Mouse (Mus musculus) heart, adult 8-10 months (tissue): ENCODE measurements around the gene Ube2j2. TPM values are rescaled to one million over a fixed set of nuclear protein-coding genes. Genes with fewer than 3 reads are reported as not detected.
A peak's percentile ranks its signal among the peaks of the same experiment; 100 is the strongest.

Experiments
- DNase-seq: peaks from one replicate; pipeline ENCODE4 v3.0.0; 2022; ENCODE audit warnings: low spot score
- microRNA-seq: library from miRNA; unstranded; fragments of <30 nt; microRNA quantifications from one replicate; pipeline ENCODE4 v1.2.0, GENCODE M21; 2022
- total RNA-seq, 4 experiments: library from RNA; stranded (reverse); gene quantifications; 2 replicates each; pipeline ENCODE4 v1.2.4; 2022

Gene Ube2j2
- total RNA-seq, 4 experiments from 2014 or later: 46.5 to 51.6 (median 49.3) TPM

DNA sequence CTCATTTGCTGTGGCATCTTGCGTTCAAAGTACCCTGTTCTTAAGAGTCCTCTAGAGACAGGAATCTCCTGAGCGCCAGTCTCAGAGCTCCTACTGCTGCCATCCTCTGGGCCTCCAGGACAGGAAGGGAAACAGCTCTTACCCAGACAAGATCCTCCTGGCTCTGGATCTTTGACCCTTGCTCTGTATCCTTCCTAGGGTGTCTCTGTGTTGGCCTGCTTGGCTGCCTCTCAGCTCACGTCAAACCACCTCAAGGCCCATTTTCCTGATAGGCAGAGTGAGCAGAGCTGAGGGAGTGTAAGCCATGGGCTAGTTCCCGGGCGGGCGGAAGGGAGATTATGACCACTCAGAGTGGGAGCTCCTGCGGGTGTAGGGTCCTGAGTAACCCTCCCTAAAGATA is 19.5 kb downstream of the Ube2j2 start:
- DNase-seq: no peak

DNA sequence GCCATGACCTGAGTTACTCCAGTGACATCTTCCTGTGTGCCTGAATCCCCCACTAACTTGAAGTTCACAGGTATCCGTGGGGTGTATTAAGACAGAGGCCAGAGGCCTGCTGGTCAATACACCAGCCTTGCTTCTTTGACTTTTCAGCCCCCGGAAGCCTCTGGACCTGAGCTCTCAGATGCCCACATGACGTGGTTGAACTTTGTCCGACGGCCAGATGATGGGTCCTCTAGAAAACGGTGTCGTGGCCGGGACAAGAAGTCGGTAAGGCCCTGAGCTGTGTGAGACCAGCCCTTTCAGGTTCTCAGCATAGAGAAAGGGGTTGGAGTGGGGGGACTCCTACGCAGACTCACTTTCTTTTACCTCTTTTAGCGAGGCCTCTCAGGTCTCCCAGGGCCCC is 20.8 kb downstream of the Ube2j2 start:
- no peak for DNase-seq

DNA sequence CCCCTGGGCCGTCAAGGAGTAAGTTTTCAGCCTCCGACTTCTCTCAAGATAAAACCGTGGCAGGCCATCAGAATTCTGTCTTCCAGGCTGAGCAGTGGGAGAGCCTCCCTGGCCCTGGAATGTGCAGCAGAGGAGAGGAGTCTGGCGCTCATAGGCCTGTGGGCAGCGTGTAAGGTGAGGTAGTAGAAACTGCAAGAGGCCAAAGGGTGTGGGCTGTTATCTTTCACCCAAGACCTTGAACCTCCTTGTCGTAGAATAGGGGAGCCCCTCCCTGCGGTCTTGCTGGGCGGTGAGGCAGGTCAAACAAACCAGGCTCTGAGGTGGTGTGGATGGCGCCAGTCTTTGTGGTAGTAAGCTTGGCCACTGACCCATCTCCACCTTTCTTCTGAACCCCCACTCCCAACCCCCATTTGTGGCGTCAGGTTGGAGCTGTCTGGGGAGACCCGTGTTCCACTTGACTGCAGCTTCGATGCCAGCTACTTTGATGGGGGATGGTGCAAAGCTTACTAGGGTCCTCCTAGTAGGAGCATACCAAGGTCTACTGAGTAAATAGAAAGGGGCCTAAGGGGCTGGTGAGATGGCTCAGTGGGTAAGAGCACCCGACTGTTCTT is 25.5 kb downstream of the Ube2j2 start:
- no peak for DNase-seq

DNA sequence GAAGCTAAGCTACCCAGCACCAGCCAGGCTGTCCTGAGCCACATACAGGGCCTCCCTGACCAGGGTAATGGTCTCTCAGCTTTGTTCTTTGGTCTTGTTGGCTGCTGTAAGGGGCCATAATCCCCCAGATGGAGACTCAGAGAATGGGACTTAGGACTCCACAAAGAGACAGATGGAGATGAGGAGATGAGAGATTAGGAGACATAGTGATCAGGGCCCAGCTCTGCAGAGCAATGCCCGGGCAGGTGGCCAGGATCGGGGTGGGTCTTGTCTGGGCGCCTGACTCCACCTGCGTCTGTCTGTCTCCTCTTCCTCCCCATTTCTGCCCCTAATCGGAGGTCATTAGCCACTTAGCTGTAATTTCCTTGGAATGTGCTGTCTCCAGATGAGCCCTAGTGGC is 26.7 kb downstream of the Ube2j2 start:
- DNase-seq: no peak

DNA sequence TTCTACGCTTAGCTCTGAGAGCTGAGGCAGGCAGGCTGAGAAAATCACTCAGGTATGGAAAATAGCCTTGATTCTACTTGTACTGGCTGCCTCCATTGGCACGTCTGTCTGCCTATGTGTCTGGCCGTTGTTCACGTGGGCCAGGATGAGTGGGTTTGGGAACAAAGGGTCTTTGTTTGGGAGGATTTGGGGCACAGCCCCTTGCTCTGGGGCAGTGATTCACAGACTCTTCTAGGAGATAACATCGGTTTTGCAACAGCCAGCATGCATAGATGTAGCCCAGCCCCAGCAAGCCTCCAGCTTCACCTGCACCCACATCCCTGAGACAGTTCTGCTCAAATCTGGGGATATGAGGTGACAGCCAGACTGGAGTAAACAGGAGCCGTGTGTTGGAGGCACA is 29.0 kb downstream of the Ube2j2 start:
- DNase-seq: no peak

DNA sequence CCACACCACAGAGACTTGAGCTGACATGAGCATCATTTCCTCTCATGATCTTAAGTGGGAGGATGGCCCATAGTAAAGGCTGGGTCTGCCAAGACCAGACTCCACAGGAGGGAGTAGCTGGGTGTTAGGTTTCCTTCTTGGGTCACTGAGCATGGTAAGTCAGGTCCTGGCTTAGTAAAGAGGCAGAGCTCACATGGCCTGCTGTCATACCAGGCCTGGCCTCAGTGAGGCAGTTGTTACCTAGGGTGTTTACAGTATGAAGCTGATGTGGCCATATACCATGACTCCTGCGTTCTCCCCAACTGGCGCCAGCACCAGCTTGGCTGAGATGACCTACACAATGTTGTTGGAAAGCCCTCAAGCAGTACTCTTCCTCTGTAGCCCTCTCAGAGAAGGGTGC is 29.6 kb downstream of the Ube2j2 start:
- no peak for DNase-seq

DNA sequence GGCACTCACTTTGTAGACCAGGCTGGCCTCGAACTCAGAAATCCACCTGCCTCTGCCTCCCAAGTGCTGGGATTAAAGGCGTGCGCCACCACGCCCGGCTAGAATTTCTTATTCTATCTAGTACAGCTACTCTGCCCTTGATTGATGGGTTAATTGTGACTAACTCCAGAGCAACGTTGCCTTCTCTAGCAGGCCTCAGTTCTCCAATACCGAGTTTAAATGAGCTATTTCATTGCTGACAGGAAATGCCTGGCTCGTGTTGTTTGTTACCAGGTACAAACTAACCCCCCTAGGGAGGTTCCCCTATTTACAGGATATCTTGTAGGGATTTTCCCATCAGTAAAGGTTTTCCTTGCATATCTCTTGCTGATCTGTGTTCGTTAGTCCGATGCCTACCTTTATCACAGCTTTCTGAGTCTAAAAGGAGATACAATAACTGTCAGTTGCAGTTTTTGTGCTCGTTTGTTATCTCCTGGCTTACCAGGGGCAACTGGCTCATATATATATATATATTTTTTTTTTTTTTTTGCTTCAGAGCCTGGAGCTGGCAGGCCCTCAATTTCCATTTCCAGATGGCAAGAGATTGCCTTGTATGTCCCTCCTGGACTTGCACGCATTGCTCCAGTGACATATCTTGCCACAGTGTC is 37.9 kb downstream of the Ube2j2 start:
- no peak for DNase-seq

DNA sequence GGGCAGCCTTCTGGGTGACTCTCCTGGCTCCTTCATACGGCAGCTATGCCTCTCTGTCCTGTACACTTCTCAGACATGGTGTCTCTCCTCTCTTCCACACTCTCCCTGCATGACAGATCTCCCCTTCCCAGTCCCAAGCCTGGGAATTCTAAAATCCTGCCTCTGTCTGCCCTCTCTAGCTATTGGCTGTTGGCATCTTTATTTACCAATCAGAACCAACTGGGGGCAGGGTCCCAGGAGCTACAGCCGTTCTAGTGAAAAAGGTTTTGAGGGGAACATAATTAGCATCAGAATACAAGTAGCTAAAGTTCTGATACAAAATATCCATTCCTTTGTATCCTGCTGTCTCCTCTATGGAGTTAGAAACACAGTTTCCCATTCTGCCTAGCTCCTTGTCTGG is 40.2 kb downstream of the Ube2j2 start:
- DNase-seq: no peak

DNA sequence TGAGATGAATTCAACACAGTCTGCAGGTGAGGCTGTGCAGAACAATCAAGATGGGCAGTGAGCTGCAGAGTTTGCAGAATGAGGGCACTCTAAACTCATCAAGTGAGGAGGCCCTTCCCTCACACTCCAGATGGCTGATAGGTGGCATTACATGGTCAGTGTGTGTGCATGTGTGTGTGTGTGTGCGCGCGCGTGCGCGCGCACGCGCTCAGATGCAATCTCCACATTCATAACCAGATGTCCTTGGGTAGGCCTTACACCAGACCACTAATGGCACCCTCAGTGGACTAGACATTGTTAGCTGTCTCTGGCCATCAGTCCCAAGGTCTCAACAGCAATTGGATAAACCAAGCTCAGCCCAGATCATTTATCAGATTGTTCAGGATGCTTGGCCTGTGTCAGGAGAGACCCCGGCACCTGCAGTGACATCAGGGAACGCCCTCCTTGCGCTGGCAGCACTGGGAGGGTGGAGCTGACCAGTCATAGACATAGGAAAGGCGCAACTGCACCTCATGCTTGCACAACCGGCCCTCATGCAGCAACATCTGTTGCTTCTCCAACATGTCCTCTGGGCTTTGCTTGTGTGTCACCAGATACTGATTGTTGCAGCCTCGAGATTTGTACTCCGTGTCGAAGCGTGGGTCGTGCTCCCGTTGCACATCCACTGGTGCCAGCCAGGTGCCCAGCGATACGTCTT is 47.7 kb downstream of the Ube2j2 start:
- no peak for DNase-seq

DNA sequence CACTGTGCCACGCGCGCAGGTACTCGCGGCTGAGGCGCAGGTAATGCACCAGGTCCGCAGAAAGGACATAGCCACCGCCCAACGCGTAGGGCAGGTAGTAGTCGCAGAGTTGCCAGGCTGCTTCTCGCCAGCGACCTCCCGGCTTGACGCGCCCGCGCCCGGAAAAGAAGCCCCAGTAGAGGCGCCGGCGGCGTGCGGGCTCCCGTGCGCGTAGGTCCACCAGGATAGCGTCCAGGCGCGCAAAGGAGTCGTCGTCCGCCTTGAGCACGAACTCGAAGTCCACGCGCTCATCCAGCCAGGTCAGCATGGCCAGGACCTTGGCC is 48.2 kb downstream of the Ube2j2 start:
- DNase-seq: peak; percentile 20

DNA sequence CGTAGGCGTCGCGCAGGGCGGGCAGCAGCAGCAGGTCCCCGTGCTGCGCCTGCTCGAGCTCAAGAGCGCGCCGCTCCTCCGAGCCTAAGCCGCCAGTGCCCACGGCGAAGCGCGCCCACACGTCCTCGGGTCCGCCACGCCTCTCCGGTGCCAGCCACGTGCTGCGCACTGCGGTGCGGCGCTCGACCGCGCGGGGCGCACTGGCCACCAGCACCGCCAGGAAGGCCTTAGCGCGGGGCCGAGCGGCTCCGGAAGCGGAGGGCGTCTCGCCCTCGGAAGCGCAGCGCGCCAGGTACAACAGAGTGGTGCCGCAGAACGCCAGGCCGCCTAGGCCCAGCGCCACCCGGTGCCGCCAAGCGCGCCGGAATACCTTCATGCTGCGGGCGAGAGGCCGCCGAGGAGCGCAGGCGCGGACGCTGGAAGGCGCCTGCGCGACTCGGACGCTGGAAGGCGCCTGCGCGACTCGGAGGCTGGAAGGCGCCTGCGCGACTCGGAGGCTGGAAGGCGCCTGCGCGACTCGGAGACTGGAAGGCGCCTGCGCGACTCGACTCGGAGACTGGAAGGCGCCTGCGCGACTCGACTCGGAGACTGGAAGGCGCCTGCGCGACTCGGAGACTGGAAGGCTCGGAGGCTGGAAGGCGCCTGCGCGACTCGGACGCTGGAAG is 48.7 kb downstream of the Ube2j2 start, which contains the start of the genes B3galt6 and Sdf4:
TSS of gene B3galt6 (minus strand) at position 409 of the 665 bp plus-strand sequence.
TSS of gene Sdf4 (plus strand) at position 632 of the 665 bp plus-strand sequence.
- DNase-seq: peak; percentile 57

DNA sequence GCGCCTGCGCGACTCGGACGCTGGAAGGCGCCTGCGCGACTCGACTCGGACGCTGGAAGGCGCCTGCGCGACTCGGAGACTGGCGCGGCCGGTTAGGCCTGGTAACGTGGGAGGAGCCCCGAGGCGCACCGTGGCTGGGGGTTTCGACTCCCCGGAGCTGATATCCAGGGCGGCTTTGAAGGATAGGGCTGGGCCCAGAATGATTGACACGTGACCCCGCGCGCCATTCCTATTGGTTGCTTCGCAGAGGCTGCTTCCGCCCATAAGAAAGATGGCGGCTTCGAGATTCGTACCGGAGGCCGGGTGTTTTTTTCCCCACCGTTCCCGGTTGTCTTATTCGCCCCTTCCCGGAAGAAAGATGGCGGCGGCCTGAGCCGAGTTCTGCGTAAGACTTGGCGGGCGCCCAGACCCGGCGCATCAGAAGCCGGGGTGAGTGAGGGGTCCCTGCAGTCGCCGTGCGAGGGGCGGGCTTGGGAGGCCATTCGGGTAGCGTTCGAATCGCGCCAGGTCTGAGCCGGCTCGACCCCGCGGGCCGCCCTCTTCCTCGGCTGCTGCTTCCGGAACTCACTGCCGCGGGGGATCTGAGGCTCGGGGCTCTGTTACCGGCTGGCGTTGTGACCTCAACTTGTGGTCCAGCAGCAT is 49.4 kb downstream of the Ube2j2 start:
- DNase-seq: peak; percentile 97

DNA sequence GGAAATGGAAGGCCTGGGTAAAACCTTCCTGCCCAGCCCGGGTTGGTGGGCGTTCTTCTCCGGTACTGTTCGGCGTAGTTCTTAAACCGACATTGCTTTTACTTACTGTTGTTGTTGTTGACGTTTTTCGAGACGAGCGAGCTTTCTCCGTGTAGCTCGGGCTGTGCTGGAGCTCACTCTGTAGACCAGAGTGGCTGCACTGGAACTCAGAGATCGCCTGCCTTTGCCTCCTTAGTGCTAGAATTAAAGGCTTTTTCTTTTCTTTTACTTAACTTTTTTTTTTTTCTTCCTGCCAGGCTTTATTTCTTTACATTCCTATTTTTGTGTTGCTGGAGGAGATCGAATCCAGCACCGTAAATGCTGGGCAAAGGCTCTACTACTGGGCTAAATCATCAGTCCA is 50.0 kb downstream of the Ube2j2 start:
- DNase-seq: no peak

DNA sequence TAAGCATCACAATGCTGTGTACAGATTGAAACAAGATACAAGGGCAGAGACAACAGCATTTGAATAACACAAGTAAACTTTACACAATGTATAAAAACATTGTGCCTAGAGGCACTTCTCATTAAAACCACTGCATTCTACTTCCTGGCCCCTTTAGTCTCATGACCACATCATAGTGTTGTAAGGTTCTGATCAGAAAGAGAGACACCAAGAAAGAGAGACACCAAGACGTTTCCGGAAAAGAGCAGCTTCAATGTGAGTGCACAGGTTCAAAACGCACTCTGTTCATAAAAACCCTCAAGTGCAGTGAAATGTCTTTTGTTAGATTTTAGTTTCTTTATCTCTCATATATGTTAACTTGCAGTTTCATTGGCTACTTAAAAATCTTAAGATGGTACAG is 60.5 kb downstream of the Ube2j2 start:
- no peak for DNase-seq

DNA sequence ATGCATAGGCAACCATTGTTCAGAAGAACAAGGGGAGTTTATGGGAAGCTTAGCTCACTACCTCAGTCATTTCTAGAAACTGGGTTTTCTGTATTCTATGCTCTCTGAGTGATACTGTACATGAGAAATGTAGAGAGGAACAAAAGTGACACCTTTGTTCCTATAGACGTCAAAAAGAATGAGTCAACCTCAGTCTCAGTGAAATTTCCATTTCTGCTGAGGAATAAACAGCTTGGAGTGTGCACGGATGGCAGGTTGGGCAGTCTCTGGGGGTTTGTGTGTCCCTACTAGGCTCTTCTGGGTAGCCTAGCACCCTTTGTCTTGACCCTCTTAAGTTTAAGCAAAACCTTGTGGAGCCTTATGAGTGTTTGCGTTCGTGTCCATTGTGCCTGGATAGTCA is 64.7 kb downstream of the Ube2j2 start:
- no peak for DNase-seq

Small RNAs within 50 kb of the gene (microRNA-seq; reads per million reads assigned to microRNA genes)
- gene Gm22991: not detected

Other genes starting within 250 kb of the Ube2j2 start
- 1 to 10 TPM in 3 of 4 experiments, under 1 TPM in 1; 0.98 to 2.4 (median 1.3) TPM for gene Fndc10, start 249.5 kb upstream of the Ube2j2 start, total RNA-seq
- 10 to 100 TPM; 43.2 to 53.5 (median 51.2) TPM for gene Ssu72, start 239.0 kb upstream of the Ube2j2 start, total RNA-seq
- gene Tmem240, start 209.0 kb upstream of the Ube2j2 start, total RNA-seq: under 1 TPM in 3 of 4 experiments, not detected in 1; 0.11 to 0.81 (median 0.13) TPM
- 10 to 100 TPM; 34.9 to 45.7 (median 40.8) TPM for gene Atad3a, start 182.7 kb upstream of the Ube2j2 start, total RNA-seq
- 1 to 10 TPM; 5.6 to 9.8 (median 8.1) TPM for gene Vwa1, start 169.1 kb upstream of the Ube2j2 start, total RNA-seq
- gene Tmem88b, start 158.0 kb upstream of the Ube2j2 start, total RNA-seq: 1 to 10 TPM in 1 of 4 experiments, under 1 TPM in 3; 0.66 to 1.1 (median 0.81) TPM
- gene Ankrd65, start 153.4 kb upstream of the Ube2j2 start, total RNA-seq: not detected
- 10 to 100 TPM; 78.5 to 86.8 (median 80.6) TPM for gene Mrpl20, start 141.0 kb upstream of the Ube2j2 start, total RNA-seq
- 10 to 100 TPM; 20.3 to 30.7 (median 26.2) TPM for gene Ccnl2, start 131.3 kb upstream of the Ube2j2 start, total RNA-seq
- gene Aurkaip1, start 112.6 kb upstream of the Ube2j2 start, total RNA-seq: 100 to 1,000 TPM; 112 to 128 (median 117) TPM
- 10 to 100 TPM; 19.7 to 30.4 (median 24.4) TPM for gene Mxra8, start 104.2 kb upstream of the Ube2j2 start, total RNA-seq
- 10 to 100 TPM; 41.3 to 50.7 (median 49.8) TPM for gene Dvl1, start 96.4 kb upstream of the Ube2j2 start, total RNA-seq
- gene Tas1r3, start 80.5 kb upstream of the Ube2j2 start, total RNA-seq: under 1 TPM; 0.17 to 0.19 (median 0.19) TPM
- 1 to 10 TPM; 7.3 to 9.9 (median 8.6) TPM for gene Cptp, start 74.4 kb upstream of the Ube2j2 start, total RNA-seq
- 10 to 100 TPM; 13.9 to 14.5 (median 14.1) TPM for gene Ints11, start 74.3 kb upstream of the Ube2j2 start, total RNA-seq
- 10 to 100 TPM in 3 of 4 experiments, 1 to 10 TPM in 1; 9.6 to 11.9 (median 10.9) TPM for gene Pusl1, start 52.0 kb upstream of the Ube2j2 start, total RNA-seq
- 10 to 100 TPM in 2 of 4 experiments, 1 to 10 TPM in 2; 9.5 to 13.8 (median 10.9) TPM for gene Acap3, start 52.0 kb upstream of the Ube2j2 start, total RNA-seq
- 10 to 100 TPM; 17.5 to 20.9 (median 18.4) TPM for gene C1qtnf12, start 18.5 kb downstream of the Ube2j2 start, total RNA-seq
- 1 to 10 TPM; 2.6 to 3.2 (median 2.8) TPM for gene B3galt6, start 48.8 kb downstream of the Ube2j2 start, total RNA-seq
- gene Sdf4, start 49.0 kb downstream of the Ube2j2 start, total RNA-seq: 100 to 1,000 TPM in 1 of 4 experiments, 10 to 100 TPM in 3; 72.8 to 103 (median 87.1) TPM
- gene Tnfrsf4, start 70.0 kb downstream of the Ube2j2 start, total RNA-seq: not detected
- under 1 TPM in 2 of 4 experiments, not detected in 2; 0.25 to 0.75 TPM for gene Tnfrsf18, start 82.3 kb downstream of the Ube2j2 start, total RNA-seq
- under 1 TPM in 1 of 4 experiments, not detected in 3; 0.28 TPM for gene Ttll10, start 115.6 kb downstream of the Ube2j2 start, total RNA-seq
- gene 9430015G10Rik, start 166.2 kb downstream of the Ube2j2 start, total RNA-seq: 1 to 10 TPM; 2.1 to 3.3 (median 2.3) TPM
- under 1 TPM in 1 of 4 experiments, not detected in 3; 0.09 TPM for gene Rnf223, start 186.7 kb downstream of the Ube2j2 start, total RNA-seq